Mouse (Mus musculus): Measurements from ENCODE around the gene Snx6. TPM values are rescaled to one million over a fixed set of nuclear protein-coding genes. Genes with fewer than 3 reads are reported as not detected.

Gene Snx6
- polyA plus RNA-seq (2012; rRNA removed) = 17.1 and 18.1 TPM in 2 replicates

GRCm38 (mm10) chr12:54795153-54795998, at the start of gene Snx6:
Gene Snx6 (minus strand): TSS chr12:54795703.

Other genes with a start within 250 kb of the Snx6 start
- 36.5 and 43.3 TPM in 2 replicates for gene Sptssa, start 139.1 kb downstream of the Snx6 start, polyA plus RNA-seq (2012; rRNA removed)
- gene Eapp, start 99.8 kb downstream of the Snx6 start, polyA plus RNA-seq (2012; rRNA removed) = 2.1 and 3.6 TPM in 2 replicates
- 0.95 and 1.2 TPM in 2 replicates for gene Cfl2, start 67.2 kb upstream of the Snx6 start, polyA plus RNA-seq (2012; rRNA removed)
- gene Gm20403, start 190.8 kb upstream of the Snx6 start, polyA plus RNA-seq (2012; rRNA removed) = not detected in 2 replicates
- 0.34 and 0.67 TPM in 2 replicates for gene Baz1a, start 218.6 kb upstream of the Snx6 start, polyA plus RNA-seq (2012; rRNA removed)